Mouse (Mus musculus): ENCODE data around the gene Tfcp2. TPM values are rescaled to one million over a fixed set of nuclear protein-coding genes. Genes with fewer than 3 reads are reported as not detected.
"Not testable (repeated sequence)": the region's sequence is repeated elsewhere in the genome, so short reads cannot be mapped to it uniquely, and the experiment has no call there.

Gene Tfcp2
- polyA plus RNA-seq, 1 experiment from 2014 or later, result 13.5 TPM

- Histone ChIP-seq H3K4me3 (ENCODE audit: low read length) (no peak overlapping the region), H3K27ac (ENCODE audit: low read length) (no peak overlapping the region), H3K4me1 (ENCODE audit: control insufficient read depth, insufficient read depth, low read length) (peaks cover 5% of the 10 kb centered on the region), H3K36me3 (ENCODE audit: control insufficient read depth, insufficient read depth, low read length) (no peaks in the 10 kb centered on the region), H3K4me2 (ENCODE audit: low read depth, low read length) (no peak overlapping the region), H3K9me3 (ENCODE audit: control insufficient read depth, low read length) (no peaks in the 10 kb centered on the region), H3K9ac (ENCODE audit: low read depth, low read length) (no peak overlapping the region), H3K27me3 (replicated peaks; ENCODE audit: control insufficient read depth, insufficient read depth, low read length) (no peaks in the 10 kb centered on the region)
- ATAC-seq, result no peak
- WGBS, result 74% methylated on average over 3 of the region's 3 CpGs
These were observed 17.4 kb upstream of the Tfcp2 start for GRCm38 (mm10) chr15:100569239-100569638.

- Histone ChIP-seq H3K27ac (ENCODE audit: low read length) (no peak overlapping the region), H3K27me3 (replicated peaks; ENCODE audit: control insufficient read depth, insufficient read depth, low read length) (no peaks in the 10 kb centered on the region), H3K36me3 (ENCODE audit: control insufficient read depth, insufficient read depth, low read length) (no peaks in the 10 kb centered on the region), H3K4me3 (ENCODE audit: low read length) (no peak overlapping the region), H3K9me3 (ENCODE audit: control insufficient read depth, low read length) (no peaks in the 10 kb centered on the region), H3K4me1 (ENCODE audit: control insufficient read depth, insufficient read depth, low read length) (no peaks in the 10 kb centered on the region), H3K9ac (ENCODE audit: low read depth, low read length) (no peak overlapping the region), H3K4me2 (ENCODE audit: low read depth, low read length) (no peak overlapping the region)
- ATAC-seq, result no peak
- 65% methylated on average over 2 of the region's 2 CpGs for WGBS
These were observed 14.7 kb upstream of the Tfcp2 start for GRCm38 (mm10) chr15:100566531-100566930.

- whole genome bisulfite sequencing, result 76% methylated on average over 5 of the region's 5 CpGs
- H3K36me3 ChIP-seq (ENCODE audit: control insufficient read depth, insufficient read depth, low read length), result no peaks in the 10 kb centered on the region
- no peaks in the 10 kb centered on the region for H3K4me1 ChIP-seq (ENCODE audit: control insufficient read depth, insufficient read depth, low read length)
- no peak for ATAC-seq
- H3K27me3 ChIP-seq (replicated peaks; ENCODE audit: control insufficient read depth, insufficient read depth, low read length), result no peaks in the 10 kb centered on the region
- no peak overlapping the region for H3K4me3 ChIP-seq (ENCODE audit: low read length)
- no peak overlapping the region for H3K4me2 ChIP-seq (ENCODE audit: low read depth, low read length)
- no peaks in the 10 kb centered on the region for H3K9me3 ChIP-seq (ENCODE audit: control insufficient read depth, low read length)
- H3K27ac ChIP-seq (ENCODE audit: low read length), result no peak overlapping the region
- no peak overlapping the region for H3K9ac ChIP-seq (ENCODE audit: low read depth, low read length)
These were observed 6.1 kb upstream of the Tfcp2 start for GRCm38 (mm10) chr15:100557705-100558433.

GRCm38 (mm10) chr15:100556378-100556777 is 4.6 kb upstream of the Tfcp2 start:
- Histone ChIP-seq H3K4me1 (ENCODE audit: control insufficient read depth, insufficient read depth, low read length) (no peaks in the 10 kb centered on the region), H3K27ac (ENCODE audit: low read length) (no peak overlapping the region), H3K27me3 (replicated peaks; ENCODE audit: control insufficient read depth, insufficient read depth, low read length) (no peaks in the 10 kb centered on the region), H3K4me2 (ENCODE audit: low read depth, low read length) (no peak overlapping the region), H3K9ac (ENCODE audit: low read depth, low read length) (no peak overlapping the region), H3K9me3 (ENCODE audit: control insufficient read depth, low read length) (no peaks in the 10 kb centered on the region), H3K4me3 (ENCODE audit: low read length) (no peak overlapping the region), H3K36me3 (ENCODE audit: control insufficient read depth, insufficient read depth, low read length) (no peaks in the 10 kb centered on the region)
- no peak for ATAC-seq
- WGBS, result 83% methylated on average over 9 of the region's 9 CpGs

GRCm38 (mm10) chr15:100555965-100556364 is 4.2 kb upstream of the Tfcp2 start:
- H3K4me1 ChIP-seq (ENCODE audit: control insufficient read depth, insufficient read depth, low read length), result peaks cover under 1% of the 10 kb centered on the region; the same call in 1 of the 2 replicates
- no peaks in the 10 kb centered on the region for H3K36me3 ChIP-seq (ENCODE audit: control insufficient read depth, insufficient read depth, low read length)
- H3K27ac ChIP-seq (ENCODE audit: low read length), result no peak overlapping the region
- H3K9ac ChIP-seq (ENCODE audit: low read depth, low read length), result no peak overlapping the region
- ATAC-seq, result no peak
- H3K9me3 ChIP-seq (ENCODE audit: control insufficient read depth, low read length), result no peaks in the 10 kb centered on the region
- H3K27me3 ChIP-seq (replicated peaks; ENCODE audit: control insufficient read depth, insufficient read depth, low read length), result no peaks in the 10 kb centered on the region
- no peak overlapping the region for H3K4me2 ChIP-seq (ENCODE audit: low read depth, low read length)
- 84% methylated on average over 5 of the region's 5 CpGs for WGBS
- no peak overlapping the region for H3K4me3 ChIP-seq (ENCODE audit: low read length)

GRCm38 (mm10) chr15:100550280-100550679 is 1.5 kb downstream of the Tfcp2 start:
- H3K4me1 ChIP-seq (ENCODE audit: control insufficient read depth, insufficient read depth, low read length), result peaks cover 8% of the 10 kb centered on the region
- no peak overlapping the region for H3K4me2 ChIP-seq (ENCODE audit: low read depth, low read length)
- H3K36me3 ChIP-seq (ENCODE audit: control insufficient read depth, insufficient read depth, low read length), result peaks cover 3% of the 10 kb centered on the region; the same call in 1 of the 2 replicates
- no peak overlapping the region for H3K27ac ChIP-seq (ENCODE audit: low read length)
- WGBS, result 91% methylated on average over 4 of the region's 4 CpGs
- H3K4me3 ChIP-seq (ENCODE audit: low read length), result no peak overlapping the region
- H3K9me3 ChIP-seq (ENCODE audit: control insufficient read depth, low read length), result no peaks in the 10 kb centered on the region
- no peak overlapping the region for H3K9ac ChIP-seq (ENCODE audit: low read depth, low read length)
- no peak for ATAC-seq
- H3K27me3 ChIP-seq (replicated peaks; ENCODE audit: control insufficient read depth, insufficient read depth, low read length), result no peaks in the 10 kb centered on the region

- not testable (repeated sequence) for H3K9ac ChIP-seq (ENCODE audit: low read depth, low read length); H3K27me3 ChIP-seq (replicated peaks; ENCODE audit: control insufficient read depth, insufficient read depth, low read length); H3K9me3 ChIP-seq (ENCODE audit: control insufficient read depth, low read length); H3K4me2 ChIP-seq (ENCODE audit: low read depth, low read length); ATAC-seq; H3K27ac ChIP-seq (ENCODE audit: low read length); H3K36me3 ChIP-seq (ENCODE audit: control insufficient read depth, insufficient read depth, low read length); H3K4me1 ChIP-seq (ENCODE audit: control insufficient read depth, insufficient read depth, low read length); H3K4me3 ChIP-seq (ENCODE audit: low read length)
- WGBS, result 98% methylated on average over 14 of the region's 14 CpGs
These were observed 8.2 kb downstream of the Tfcp2 start for GRCm38 (mm10) chr15:100543651-100544030.

GRCm38 (mm10) chr15:100542876-100543650 is 8.7 kb downstream of the Tfcp2 start:
- ATAC-seq, result not testable (repeated sequence)
- 97% methylated on average over 26 of the region's 28 CpGs for WGBS

GRCm38 (mm10) chr15:100541426-100541825 is 10.4 kb downstream of the Tfcp2 start:
- Histone ChIP-seq H3K27me3 (replicated peaks; ENCODE audit: control insufficient read depth, insufficient read depth, low read length) (no peaks in the 10 kb centered on the region), H3K9me3 (ENCODE audit: control insufficient read depth, low read length) (no peaks in the 10 kb centered on the region), H3K4me2 (ENCODE audit: low read depth, low read length) (no peak overlapping the region), H3K9ac (ENCODE audit: low read depth, low read length) (no peak overlapping the region), H3K36me3 (ENCODE audit: control insufficient read depth, insufficient read depth, low read length) (no peaks in the 10 kb centered on the region), H3K4me1 (ENCODE audit: control insufficient read depth, insufficient read depth, low read length) (no peaks in the 10 kb centered on the region), H3K27ac (ENCODE audit: low read length) (no peak overlapping the region), H3K4me3 (ENCODE audit: low read length) (no peak overlapping the region)
- ATAC-seq, result no peak
- WGBS, result 93% methylated on average over 4 of the region's 4 CpGs

More at GRCm38 (mm10) chr15:100542876-100543650, 8.7 kb downstream of the Tfcp2 start:
- not testable (repeated sequence) for H3K4me3 ChIP-seq (ENCODE audit: low read length); H3K27me3 ChIP-seq (replicated peaks; ENCODE audit: control insufficient read depth, insufficient read depth, low read length); H3K27ac ChIP-seq (ENCODE audit: low read length); H3K4me2 ChIP-seq (ENCODE audit: low read depth, low read length); H3K4me1 ChIP-seq (ENCODE audit: control insufficient read depth, insufficient read depth, low read length); H3K9me3 ChIP-seq (ENCODE audit: control insufficient read depth, low read length); H3K36me3 ChIP-seq (ENCODE audit: control insufficient read depth, insufficient read depth, low read length); H3K9ac ChIP-seq (ENCODE audit: low read depth, low read length)

All from intestine, embryonic 16.5 days (tissue).